Mouse (Mus musculus) Patski (cell line): Measurements from ENCODE around the gene Krt42. TPM values are rescaled to one million over a fixed set of nuclear protein-coding genes. Genes with fewer than 3 reads are reported as not detected.
"Not testable (repeated sequence)": the region's sequence is repeated elsewhere in the genome, so short reads cannot be mapped to it uniquely, and the experiment has no call there.

Experiments
- ATAC-seq: fragments of 100-300 bp; one replicate; pipeline ENCODE4 v1.8.0; 2021
- CTCF ChIA-PET: fragments of 350-600 bp; sonication (Branson Sonifier 250); formaldehyde crosslinking; loops from one replicate; lab custom pipeline; 2022; ENCODE audit warnings: inconsistent platforms; lab: Charles Lee
- POLR2A ChIA-PET: fragments of 350-600 bp; sonication (Branson Sonifier 250); formaldehyde crosslinking; loops from one replicate; lab custom pipeline; 2022; ENCODE audit warnings: antibody characterized with exemption, inconsistent platforms; lab: Charles Lee
- DNase-seq: peaks from one replicate; pipeline ENCODE4 v3.0.0-alpha.2; 2011; ENCODE audit warnings: low read depth, low spot score
- H3K27me3 ChIP-seq: fragments of 371-371 bp; one replicate; pipeline ENCODE4 v1.5.1; 2021
- CTCF ChIP-seq: fragments of 100-300 bp; IDR thresholded peaks from one replicate; pipeline ENCODE4 v1.5.1; 2021
- in situ Hi-C: fragments of 300-500 bp; cut with MboI; formaldehyde crosslinking; loops from 3 replicates; pipeline ENCODE4 v1.11.1; 2018; ENCODE audit warnings: low pct_unique_long_range_greater_than_20kb, mixed read lengths
- polyA plus RNA-seq: library from polyadenylated mRNA; unstranded; gene quantifications from one replicate; pipeline ENCODE4 v1.2.3, GENCODE M21; 2021

Gene Krt42
- 0.08 TPM for polyA plus RNA-seq

DNA sequence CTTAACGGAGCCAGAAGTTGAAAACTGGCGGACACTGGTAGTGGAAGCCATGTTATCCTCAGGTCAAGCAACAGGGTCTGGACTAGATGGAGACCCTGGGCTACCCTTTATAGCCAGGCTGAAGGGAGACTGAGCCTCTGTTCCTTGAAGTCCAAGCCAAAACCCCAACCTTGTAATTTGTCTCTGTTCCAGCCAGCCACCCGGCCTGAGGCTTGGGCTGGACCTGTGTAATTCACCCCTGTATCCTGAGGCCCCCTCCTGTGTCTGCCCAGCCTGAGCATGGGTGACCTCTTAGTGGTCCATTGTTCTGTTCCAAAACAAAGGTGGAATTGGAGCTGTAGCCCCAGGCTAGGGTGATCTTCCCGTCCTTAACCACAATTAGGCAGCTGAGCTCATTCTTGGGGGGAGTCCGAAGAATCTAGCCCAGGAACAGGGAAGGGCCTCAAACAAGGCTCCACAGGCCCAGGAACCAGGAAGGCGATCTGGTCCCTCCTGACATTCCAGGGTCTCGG is at the start of gene Krt42:
TSS of gene Krt42 (minus strand) at position 51 of the 512 bp plus-strand sequence.
- CTCF ChIA-PET, result no interaction called here
- POLR2A ChIA-PET, result no interaction called here
- in situ Hi-C loops, result no loop called here
- DNase-seq (no peak), ATAC-seq (no peak)
- no peak for TF ChIP-seq CTCF
- peaks cover 6% of the 10 kb centered on the region for H3K27me3 ChIP-seq

DNA sequence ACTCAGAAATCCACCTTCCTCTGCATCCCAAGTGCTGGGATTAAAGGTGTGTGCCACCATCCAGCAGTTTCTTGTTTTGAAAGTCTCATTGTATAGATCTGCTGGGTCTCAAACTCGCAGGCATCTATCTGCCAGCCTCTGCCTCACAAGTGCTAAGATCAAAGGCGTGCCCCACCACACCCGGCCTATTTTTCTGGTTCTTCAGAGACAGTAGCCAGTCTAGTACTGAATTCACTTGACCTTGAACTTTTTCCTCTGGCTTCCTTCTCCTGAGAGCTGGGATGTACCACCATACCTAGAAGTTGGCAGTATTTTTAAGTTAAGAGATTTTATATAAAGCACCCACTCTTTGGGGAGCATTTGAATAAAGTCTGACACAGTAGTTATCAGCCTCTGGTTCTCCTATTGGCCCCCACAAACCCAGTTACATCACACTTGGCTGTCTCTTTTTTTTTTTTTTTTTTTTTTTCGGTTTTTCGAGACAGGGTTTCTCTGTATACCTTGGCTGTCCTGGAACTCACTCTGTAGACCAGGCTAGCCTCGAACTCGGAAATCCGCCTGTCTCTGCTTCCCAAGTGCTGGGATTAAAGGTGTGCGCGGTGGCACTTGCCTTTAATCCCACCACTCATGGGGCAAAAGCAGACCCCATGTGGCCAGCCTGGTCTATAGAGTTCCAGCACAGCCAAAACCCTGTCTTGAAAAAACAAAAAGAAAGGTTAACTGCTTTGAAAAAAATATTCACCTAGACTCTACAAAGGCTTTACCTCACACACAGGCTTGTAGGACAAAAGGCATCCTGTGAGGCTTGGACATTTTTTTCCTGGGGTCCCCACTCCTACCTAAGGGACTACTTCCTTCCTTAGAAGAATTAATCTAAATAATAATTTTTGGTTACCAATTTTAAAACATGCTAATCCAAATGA is 49.1 kb upstream of the Krt42 start:
- ATAC-seq (no peak), DNase-seq (no peak)
- CTCF ChIA-PET, result no interaction called here
- in situ Hi-C loops, result no loop called here
- TF ChIP-seq CTCF, result no peak
- H3K27me3 ChIP-seq, result no peaks in the 10 kb centered on the region
- POLR2A ChIA-PET, result interaction anchor here (0.8 to 1.1 kb wide), 2 partner anchors 12 to 14 kb away, joined by 3 to 4 read pairs; no protein-coding TSS in a partner anchor

DNA sequence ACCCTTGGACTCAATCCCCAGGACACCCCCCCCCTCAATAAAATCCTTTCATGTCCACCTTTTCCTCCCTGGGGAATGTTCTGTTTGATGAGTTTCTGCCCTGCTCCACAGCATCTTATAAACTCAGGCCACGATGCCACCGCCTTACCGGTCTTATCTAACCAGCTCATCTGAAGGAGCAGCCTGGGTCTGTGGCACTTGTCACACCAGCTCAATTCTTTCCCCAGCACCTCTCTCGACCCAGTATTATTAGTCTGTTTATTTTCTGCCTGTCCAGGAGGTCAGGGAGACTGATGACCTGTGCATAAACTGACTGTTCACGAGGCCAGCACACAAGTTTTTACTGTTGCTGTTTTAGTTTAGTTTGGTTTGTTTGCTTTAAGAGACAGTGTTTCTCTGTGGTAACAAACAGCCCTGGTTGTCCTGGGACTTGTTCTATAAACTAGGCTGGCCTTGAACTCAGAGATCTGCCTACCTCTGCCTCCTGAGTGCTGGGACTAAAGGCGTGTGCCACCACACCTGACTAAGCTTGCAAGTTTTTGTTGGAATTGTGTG is 48.2 kb upstream of the Krt42 start:
- H3K27me3 ChIP-seq, result no peaks in the 10 kb centered on the region
- no peak for ATAC-seq
- in situ Hi-C loops, result no loop called here

DNA sequence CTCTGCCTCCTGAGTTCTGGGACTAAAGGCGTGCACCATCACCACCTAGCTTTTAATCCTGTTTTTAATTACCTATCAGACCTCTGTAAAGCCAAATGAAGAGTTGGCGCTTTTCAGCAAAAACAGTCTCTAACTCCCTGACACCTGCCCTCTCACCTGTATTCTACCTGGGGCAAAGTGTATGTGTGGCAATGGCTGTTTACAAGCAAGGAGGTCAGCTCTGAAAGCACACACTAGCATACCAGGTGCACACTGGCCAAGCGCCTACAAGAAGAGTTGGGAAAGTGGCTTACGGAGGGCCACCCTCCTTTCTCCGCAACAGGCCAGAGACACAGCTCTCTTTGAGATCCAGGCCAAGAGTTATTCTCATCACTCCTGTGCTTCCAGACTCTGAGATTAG is 45.8 kb upstream of the Krt42 start:
- ATAC-seq (no peak), DNase-seq (no peak)
- in situ Hi-C loops, result no loop called here
- no peaks in the 10 kb centered on the region for H3K27me3 ChIP-seq
- ChIA-PET POLR2A (no interaction called here), CTCF (no interaction called here)
- no peak for TF ChIP-seq CTCF

More for the DNA sequence above, 48.2 kb upstream of the Krt42 start:
- no peak for TF ChIP-seq CTCF
- DNase-seq, result no peak
- CTCF ChIA-PET, result no interaction called here
- POLR2A ChIA-PET, result no interaction called here

DNA sequence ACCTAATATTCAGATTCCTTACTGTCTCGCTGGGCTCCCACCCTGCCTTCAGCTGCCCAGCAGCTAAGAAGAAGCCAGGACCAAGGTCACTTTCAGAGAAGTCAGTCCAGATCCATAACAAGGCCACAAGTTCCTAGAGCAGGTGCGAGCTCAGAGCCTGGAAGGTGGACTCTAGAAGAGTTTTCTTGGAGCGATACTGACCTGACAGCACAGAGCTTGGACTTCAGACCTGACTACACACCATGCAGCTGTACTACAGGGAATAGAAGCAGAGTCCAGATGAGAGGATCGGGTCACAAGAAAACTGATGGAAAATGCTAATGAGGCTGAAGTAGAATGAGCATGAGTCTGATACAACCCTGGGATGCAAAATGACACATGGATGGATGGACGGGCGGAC is 43.8 kb upstream of the Krt42 start:
- in situ Hi-C loops, result no loop called here
- CTCF ChIA-PET, result interaction anchor here (2.0 kb wide), 1 partner anchor 10 kb away, joined by 4 read pairs; no protein-coding TSS in a partner anchor
- POLR2A ChIA-PET, result no interaction called here
- no peak for TF ChIP-seq CTCF
- ATAC-seq, result no peak
- DNase-seq, result no peak
- no peaks in the 10 kb centered on the region for H3K27me3 ChIP-seq

DNA sequence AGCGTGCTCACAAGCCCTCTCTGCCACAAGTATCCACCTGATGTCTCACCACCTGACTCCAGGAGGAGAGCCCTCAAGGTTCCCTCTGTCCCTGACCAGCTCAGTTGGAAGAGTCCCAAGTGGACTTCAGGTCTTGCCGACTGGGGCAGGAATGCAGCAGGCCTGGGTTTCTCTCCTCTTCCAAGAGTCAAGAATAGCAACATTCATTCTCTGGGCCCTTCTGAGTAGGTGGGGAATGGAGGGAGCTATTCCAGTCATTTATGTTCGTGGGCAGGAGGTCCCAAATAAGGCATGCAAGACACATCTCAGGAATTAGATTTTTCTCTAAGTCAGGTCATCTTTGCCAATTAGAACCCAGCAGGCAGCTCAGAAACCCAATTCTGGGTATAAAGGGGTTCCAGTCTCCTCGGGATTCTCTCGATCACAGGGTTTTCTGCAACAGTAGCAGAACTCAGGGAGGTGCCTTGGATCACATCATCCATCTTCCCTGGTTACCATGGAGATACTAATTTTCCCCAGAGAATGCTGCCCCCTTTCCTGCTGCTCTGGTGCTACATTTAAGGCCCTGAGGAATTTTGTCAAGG is 42.5 kb upstream of the Krt42 start:
- no peaks in the 10 kb centered on the region for H3K27me3 ChIP-seq
- DNase-seq (no peak), ATAC-seq (no peak)
- in situ Hi-C loops, result no loop called here
- CTCF ChIA-PET, result interaction anchor here (1.0 kb wide), 1 partner anchor 11 kb away, joined by 3 read pairs; no protein-coding TSS in a partner anchor
- POLR2A ChIA-PET, result interaction anchor here (1.4 kb wide), 1 partner anchor 8 kb away, joined by 4 read pairs; no protein-coding TSS in a partner anchor
- TF ChIP-seq CTCF, result no peak

DNA sequence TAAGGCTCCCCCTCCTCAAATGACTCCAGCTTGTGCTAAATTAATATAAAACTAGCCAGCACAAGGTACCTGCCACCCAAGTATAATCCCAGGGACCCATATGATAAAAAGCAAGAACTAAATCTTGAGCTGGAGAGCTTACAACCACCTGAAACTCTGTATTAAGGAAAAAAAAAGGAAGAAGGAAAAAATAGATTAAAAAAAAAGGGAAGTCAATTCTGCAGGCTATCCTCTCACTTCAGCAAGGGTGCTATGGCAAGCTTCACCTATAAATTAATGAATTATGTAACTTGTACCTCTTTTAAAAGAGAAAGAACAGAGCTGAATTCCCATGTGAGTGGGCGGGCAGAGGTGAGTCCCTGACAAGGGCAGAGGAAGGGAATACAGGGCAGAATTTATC is 42.0 kb upstream of the Krt42 start:
- DNase-seq (no peak), ATAC-seq (no peak)
- H3K27me3 ChIP-seq, result no peaks in the 10 kb centered on the region
- TF ChIP-seq CTCF, result no peak
- in situ Hi-C loops, result no loop called here
- CTCF ChIA-PET, result interaction anchor here (1.0 kb wide), 1 partner anchor 11 kb away, joined by 3 read pairs; no protein-coding TSS in a partner anchor
- POLR2A ChIA-PET, result interaction anchor here (1.4 kb wide), 1 partner anchor 8 kb away, joined by 4 read pairs; no protein-coding TSS in a partner anchor

DNA sequence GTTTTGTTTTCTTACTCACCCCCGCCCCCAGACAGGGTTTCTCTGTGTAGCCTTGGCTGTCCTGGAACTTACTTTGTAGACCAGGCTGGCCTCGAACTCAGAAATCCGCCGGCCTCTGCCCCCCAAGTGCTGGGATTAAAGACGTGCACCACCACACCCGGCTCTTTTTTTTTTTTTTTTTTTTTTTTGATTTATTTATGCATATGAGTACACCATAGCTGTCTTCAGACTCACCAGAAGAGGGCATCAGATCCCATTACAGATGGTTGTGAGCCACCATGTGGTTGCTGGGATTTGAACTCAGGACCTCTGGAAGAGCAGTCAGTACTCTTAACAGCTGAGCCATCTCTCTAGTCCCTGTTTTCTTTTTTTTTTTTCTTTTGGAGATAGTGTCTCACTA is 39.0 kb upstream of the Krt42 start:
- DNase-seq, H3K27me3 ChIP-seq, in situ Hi-C loops, ATAC-seq, POLR2A ChIA-PET: not testable (repeated sequence)
- TF ChIP-seq CTCF, result peak; percentile 27
- CTCF ChIA-PET, result interaction anchor here (1.6 kb wide), 1 partner anchor 22 kb away, joined by 3 read pairs; no protein-coding TSS in a partner anchor

DNA sequence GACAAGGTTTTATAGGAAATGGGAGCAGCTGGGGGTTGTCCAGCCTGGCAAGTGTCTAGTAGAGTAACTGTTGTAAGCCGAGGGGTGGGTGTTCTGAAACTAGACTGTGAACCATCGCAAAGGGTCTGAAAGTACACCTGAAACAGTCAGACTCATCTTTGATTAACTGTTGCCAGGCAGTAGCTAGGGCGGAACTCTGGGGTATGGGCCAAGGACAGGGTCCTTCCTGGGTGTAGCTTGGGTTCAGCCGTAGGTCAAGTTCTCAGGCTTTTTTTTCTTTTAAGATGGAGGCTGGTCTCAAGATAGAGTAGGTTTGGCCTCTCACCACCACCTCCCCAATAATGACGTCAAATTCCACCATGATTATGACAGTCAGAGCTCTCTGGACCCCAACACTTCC is 38.2 kb upstream of the Krt42 start:
- CTCF ChIA-PET, result interaction anchor here (1.6 kb wide), 1 partner anchor 21 kb away, joined by 3 read pairs; no protein-coding TSS in a partner anchor

DNA sequence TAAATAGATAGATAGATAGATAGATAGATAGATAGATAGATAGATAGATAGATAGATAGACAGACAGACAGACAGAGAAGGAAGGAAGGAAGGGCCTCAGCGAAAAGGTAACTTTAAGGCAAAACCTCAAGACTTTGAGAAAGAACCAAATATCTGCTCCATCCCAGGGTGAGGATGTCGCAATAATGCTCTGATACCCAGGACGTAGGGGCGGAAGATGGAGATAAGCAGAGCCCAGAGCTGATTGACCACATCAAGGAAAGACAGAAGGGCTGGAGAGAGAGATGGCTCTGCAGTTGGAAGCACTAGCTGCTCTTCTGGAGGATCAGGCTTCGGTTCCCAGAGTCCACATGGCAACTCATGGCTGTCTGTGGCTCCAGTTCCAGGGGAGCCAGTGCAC is 31.6 kb upstream of the Krt42 start:
- POLR2A ChIA-PET, result no interaction called here
- TF ChIP-seq CTCF, result no peak
- ATAC-seq, result no peak
- H3K27me3 ChIP-seq, result no peaks in the 10 kb centered on the region
- CTCF ChIA-PET, result interaction anchor here (0.9 to 11.7 kb wide), 4 partner anchors 9 to 21 kb away, joined by 3 to 210 read pairs (median 6); no protein-coding TSS in a partner anchor
- in situ Hi-C loops, result no loop called here
- DNase-seq, result no peak

More for the DNA sequence above, 38.2 kb upstream of the Krt42 start:
- DNase-seq, result no peak
- in situ Hi-C loops, result no loop called here
- POLR2A ChIA-PET, result no interaction called here
- no peak for TF ChIP-seq CTCF
- ATAC-seq, result no peak
- no peaks in the 10 kb centered on the region for H3K27me3 ChIP-seq
